Mouse (Mus musculus): ENCODE measurements around the gene Nox1. TPM values are rescaled to one million over a fixed set of nuclear protein-coding genes. Genes with fewer than 3 reads are reported as not detected.

The Nox1 gene
- polyA plus RNA-seq (2015; fragmentation: Nextera tagmentation; extraction: Ambion mirVana) = 0.11 and 0.12 TPM in 2 replicates

DNA sequence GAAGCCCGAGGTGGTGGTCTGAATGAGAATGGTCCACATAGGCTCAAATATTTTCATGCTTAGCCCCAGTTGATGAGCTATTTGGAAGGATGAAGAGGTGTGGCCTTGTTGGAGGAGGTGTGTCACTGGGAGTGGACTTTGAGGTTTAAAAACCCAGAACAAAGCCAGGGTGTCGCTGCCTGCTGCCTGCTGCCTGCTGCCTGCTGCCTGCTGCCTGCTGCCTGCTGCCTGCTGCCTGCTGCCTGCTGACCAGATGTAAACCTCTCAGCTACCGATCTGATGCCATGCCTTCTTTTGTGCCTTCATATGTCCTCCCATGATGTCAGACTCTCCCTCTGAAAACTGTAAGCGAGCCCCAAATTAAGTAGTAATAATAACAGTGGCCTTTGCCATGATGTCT, at the start of gene Nox1:
Gene Nox1 (minus strand): TSS at position 101 of the 400 bp plus-strand sequence.
- Histone ChIP-seq H3K4me3 (ENCODE audit: low read depth, low read length) (no peak within 1 kb of the TSS), H3K9ac (ENCODE audit: low read depth, low read length) (no peak within 1 kb of the TSS), H3K9me3 (replicated peaks; ENCODE audit: control insufficient read depth, low read length, poor library complexity, severe bottlenecking) (no peaks in the 10 kb centered on the region), H3K36me3 (ENCODE audit: control insufficient read depth, insufficient read depth, low read length) (no peaks in the 10 kb centered on the region), H3K27ac (ENCODE audit: low read length) (no peak within 1 kb of the TSS), H3K4me2 (ENCODE audit: low read length) (no peak within 1 kb of the TSS), H3K27me3 (ENCODE audit: control insufficient read depth, insufficient read depth, low read depth, low read length) (no peaks in the 10 kb centered on the region), H3K4me1 (ENCODE audit: control insufficient read depth, insufficient read depth, low read length) (no peaks in the 10 kb centered on the region)
- WGBS = 59% methylated on average over 4 of the region's 4 CpGs
- no peak for ATAC-seq

DNA sequence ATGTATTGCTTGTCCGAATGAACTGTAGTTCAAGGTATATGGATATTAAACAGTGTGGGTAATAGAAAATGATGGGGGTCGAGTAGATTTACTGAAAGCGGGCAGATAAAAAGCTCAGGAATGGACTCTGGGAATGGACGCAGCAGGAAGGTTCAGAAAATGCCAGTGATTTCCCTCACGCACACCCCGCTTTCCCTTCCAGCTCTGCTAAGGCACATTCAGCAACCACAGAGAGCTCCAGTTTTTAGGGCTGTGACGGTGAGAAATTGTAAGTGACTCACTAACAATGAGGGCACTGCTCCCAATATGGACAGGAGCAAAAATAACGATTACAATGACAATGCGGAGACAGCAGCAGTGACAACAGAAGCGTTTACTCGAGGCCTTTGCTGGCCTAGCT, 40.4 kb upstream of the Nox1 start:
- Histone ChIP-seq H3K4me3 (ENCODE audit: low read depth, low read length) (no peak overlapping the region), H3K27me3 (ENCODE audit: control insufficient read depth, insufficient read depth, low read depth, low read length) (no peaks in the 10 kb centered on the region), H3K36me3 (ENCODE audit: control insufficient read depth, insufficient read depth, low read length) (no peaks in the 10 kb centered on the region), H3K4me2 (ENCODE audit: low read length) (no peak overlapping the region), H3K27ac (ENCODE audit: low read length) (peak overlapping the region; percentile 49; the same call in 1 of the 2 replicates), H3K9me3 (replicated peaks; ENCODE audit: control insufficient read depth, low read length, poor library complexity, severe bottlenecking) (no peaks in the 10 kb centered on the region), H3K9ac (ENCODE audit: low read depth, low read length) (no peak overlapping the region), H3K4me1 (ENCODE audit: control insufficient read depth, insufficient read depth, low read length) (no peaks in the 10 kb centered on the region)
- ATAC-seq = peak; percentile 84
- 61% methylated on average over 11 of the region's 11 CpGs for WGBS

DNA sequence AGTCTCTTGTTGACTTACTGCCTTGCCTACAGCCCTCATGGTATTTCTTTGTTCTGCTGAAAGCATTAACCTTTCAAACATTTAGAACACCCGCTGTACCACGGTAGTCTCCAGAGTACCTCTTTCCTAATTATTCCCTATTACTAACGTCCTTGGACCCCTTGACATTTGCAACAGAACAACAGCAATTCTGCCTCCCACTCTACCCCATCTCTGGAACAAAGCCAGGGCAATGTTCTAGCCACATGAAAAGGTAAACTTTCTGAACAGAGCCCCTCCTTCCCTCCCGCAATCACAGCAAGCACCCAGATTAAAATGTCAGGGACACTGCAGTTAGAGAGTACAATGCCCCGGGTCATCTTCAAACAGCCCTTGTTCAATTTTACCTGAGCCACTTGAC, 39.4 kb upstream of the Nox1 start:
- Histone ChIP-seq H3K4me1 (ENCODE audit: control insufficient read depth, insufficient read depth, low read length) (no peaks in the 10 kb centered on the region), H3K27me3 (ENCODE audit: control insufficient read depth, insufficient read depth, low read depth, low read length) (no peaks in the 10 kb centered on the region), H3K27ac (ENCODE audit: low read length) (peak overlapping the region; percentile 28; the same call in 1 of the 2 replicates), H3K9me3 (replicated peaks; ENCODE audit: control insufficient read depth, low read length, poor library complexity, severe bottlenecking) (no peaks in the 10 kb centered on the region), H3K4me2 (ENCODE audit: low read length) (peak overlapping the region; percentile 14; the same call in 1 of the 2 replicates), H3K9ac (ENCODE audit: low read depth, low read length) (no peak overlapping the region), H3K36me3 (ENCODE audit: control insufficient read depth, insufficient read depth, low read length) (no peaks in the 10 kb centered on the region), H3K4me3 (ENCODE audit: low read depth, low read length) (no peak overlapping the region)
- ATAC-seq = no peak
- WGBS = 46% methylated on average over 5 of the region's 5 CpGs

DNA sequence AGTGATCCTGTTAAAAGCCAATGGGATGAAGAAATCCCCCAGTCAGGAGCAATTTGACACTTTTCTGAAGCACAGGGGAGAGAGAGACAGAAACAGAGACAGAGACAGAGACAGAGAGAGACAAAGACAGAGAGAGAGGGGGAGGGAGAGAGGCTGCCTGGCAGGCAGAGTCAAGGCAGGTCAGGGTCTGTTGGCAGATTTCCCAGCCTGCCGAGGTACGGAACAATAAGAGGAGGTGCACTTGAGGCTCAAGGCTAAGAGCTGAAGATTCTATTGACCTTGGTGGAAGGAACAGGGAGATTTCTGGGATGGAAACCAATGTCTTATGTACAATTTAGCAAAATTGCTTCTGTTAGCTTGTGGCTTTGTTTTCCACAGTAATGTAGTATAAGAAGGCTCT, 26.4 kb upstream of the Nox1 start:
- WGBS = 56% methylated on average over 2 of the region's 2 CpGs
- Histone ChIP-seq H3K27me3 (ENCODE audit: control insufficient read depth, insufficient read depth, low read depth, low read length) (no peaks in the 10 kb centered on the region), H3K9me3 (replicated peaks; ENCODE audit: control insufficient read depth, low read length, poor library complexity, severe bottlenecking) (no peaks in the 10 kb centered on the region), H3K9ac (ENCODE audit: low read depth, low read length) (no peak overlapping the region), H3K4me3 (ENCODE audit: low read depth, low read length) (no peak overlapping the region), H3K4me2 (ENCODE audit: low read length) (no peak overlapping the region), H3K27ac (ENCODE audit: low read length) (no peak overlapping the region), H3K4me1 (ENCODE audit: control insufficient read depth, insufficient read depth, low read length) (no peaks in the 10 kb centered on the region), H3K36me3 (ENCODE audit: control insufficient read depth, insufficient read depth, low read length) (no peaks in the 10 kb centered on the region)
- no peak for ATAC-seq

DNA sequence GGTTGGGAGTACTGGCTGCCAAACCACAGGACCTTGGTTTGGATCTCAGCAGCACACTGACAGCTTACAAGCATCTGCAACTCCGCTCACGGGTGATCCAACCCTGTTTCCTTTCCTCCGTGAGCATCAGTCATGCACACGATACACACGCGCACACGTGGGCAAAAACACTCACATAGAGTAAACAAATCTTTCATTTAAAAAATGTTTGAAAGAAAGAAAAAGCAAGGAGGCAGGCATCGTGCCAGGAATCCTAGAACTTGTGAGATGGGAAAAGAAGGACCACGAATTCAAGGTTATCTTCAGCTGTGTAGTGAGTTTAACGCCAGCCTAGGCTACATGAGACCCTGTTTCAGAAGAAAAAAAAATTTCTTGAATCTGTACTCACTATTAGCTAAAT, 24.2 kb upstream of the Nox1 start:
- H3K27ac ChIP-seq (ENCODE audit: low read length) = no peak overlapping the region
- no peak overlapping the region for H3K4me3 ChIP-seq (ENCODE audit: low read depth, low read length)
- no peaks in the 10 kb centered on the region for H3K36me3 ChIP-seq (ENCODE audit: control insufficient read depth, insufficient read depth, low read length)
- WGBS = 94% methylated on average over 10 of the region's 10 CpGs
- no peaks in the 10 kb centered on the region for H3K4me1 ChIP-seq (ENCODE audit: control insufficient read depth, insufficient read depth, low read length)
- ATAC-seq = no peak
- H3K27me3 ChIP-seq (ENCODE audit: control insufficient read depth, insufficient read depth, low read depth, low read length) = no peaks in the 10 kb centered on the region
- H3K4me2 ChIP-seq (ENCODE audit: low read length) = no peak overlapping the region
- H3K9me3 ChIP-seq (replicated peaks; ENCODE audit: control insufficient read depth, low read length, poor library complexity, severe bottlenecking) = no peaks in the 10 kb centered on the region
- no peak overlapping the region for H3K9ac ChIP-seq (ENCODE audit: low read depth, low read length)

DNA sequence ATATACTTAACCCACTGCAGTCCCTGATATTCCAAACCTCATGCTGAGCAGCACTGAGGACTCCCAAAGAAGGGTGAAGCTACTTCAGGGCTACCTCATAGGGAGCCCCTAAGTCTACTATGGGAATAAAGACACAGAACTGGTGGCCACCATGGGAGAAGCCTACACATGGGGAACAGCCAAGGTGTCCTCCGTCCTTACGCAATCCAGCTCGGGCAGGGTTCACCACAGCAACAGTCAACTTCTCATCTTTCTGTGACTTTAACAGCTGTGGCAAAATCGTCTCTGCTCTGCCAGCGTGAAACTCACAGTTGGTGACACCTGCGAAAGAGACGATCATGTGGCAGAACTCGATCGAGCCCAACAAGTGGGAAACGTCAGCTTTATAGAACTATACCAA, 16.5 kb upstream of the Nox1 start:
- H3K4me3 ChIP-seq (ENCODE audit: low read depth, low read length) = no peak overlapping the region
- H3K9ac ChIP-seq (ENCODE audit: low read depth, low read length) = no peak overlapping the region
- 93% methylated on average over 10 of the region's 10 CpGs for WGBS
- no peaks in the 10 kb centered on the region for H3K4me1 ChIP-seq (ENCODE audit: control insufficient read depth, insufficient read depth, low read length)
- H3K27ac ChIP-seq (ENCODE audit: low read length) = no peak overlapping the region
- no peak for ATAC-seq
- no peak overlapping the region for H3K4me2 ChIP-seq (ENCODE audit: low read length)
- H3K36me3 ChIP-seq (ENCODE audit: control insufficient read depth, insufficient read depth, low read length) = no peaks in the 10 kb centered on the region
- H3K27me3 ChIP-seq (ENCODE audit: control insufficient read depth, insufficient read depth, low read depth, low read length) = no peaks in the 10 kb centered on the region; the same call in 1 of the 2 replicates
- no peaks in the 10 kb centered on the region for H3K9me3 ChIP-seq (replicated peaks; ENCODE audit: control insufficient read depth, low read length, poor library complexity, severe bottlenecking)

DNA sequence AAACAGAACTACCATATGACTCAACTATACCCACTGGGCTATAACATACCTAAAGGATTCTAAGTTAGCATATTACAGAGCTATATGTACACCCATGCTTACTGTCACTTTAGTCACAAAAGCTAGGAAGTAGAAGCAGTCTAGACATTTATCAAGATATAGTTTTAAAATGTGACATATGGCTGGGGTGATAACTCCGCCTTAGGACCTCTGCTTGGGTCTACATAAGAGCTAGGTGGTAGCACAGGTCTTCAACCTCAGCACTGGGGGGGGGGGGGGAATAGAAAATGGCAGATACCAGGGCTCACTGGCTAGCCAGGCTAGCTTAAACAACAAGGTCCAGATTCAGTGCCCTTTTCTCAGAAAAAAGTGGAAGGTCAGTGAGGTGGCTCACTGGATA, 11.3 kb upstream of the Nox1 start:
- no peak overlapping the region for H3K4me3 ChIP-seq (ENCODE audit: low read depth, low read length)
- H3K4me1 ChIP-seq (ENCODE audit: control insufficient read depth, insufficient read depth, low read length) = no peaks in the 10 kb centered on the region
- no peaks in the 10 kb centered on the region for H3K9me3 ChIP-seq (replicated peaks; ENCODE audit: control insufficient read depth, low read length, poor library complexity, severe bottlenecking)
- H3K4me2 ChIP-seq (ENCODE audit: low read length) = no peak overlapping the region
- no peak overlapping the region for H3K27ac ChIP-seq (ENCODE audit: low read length)
- 86% methylated on average over 1 of the region's 1 CpGs for WGBS
- no peak overlapping the region for H3K9ac ChIP-seq (ENCODE audit: low read depth, low read length)
- no peaks in the 10 kb centered on the region; the same call in 1 of the 2 replicates for H3K27me3 ChIP-seq (ENCODE audit: control insufficient read depth, insufficient read depth, low read depth, low read length)
- no peak for ATAC-seq
- no peaks in the 10 kb centered on the region for H3K36me3 ChIP-seq (ENCODE audit: control insufficient read depth, insufficient read depth, low read length)

DNA sequence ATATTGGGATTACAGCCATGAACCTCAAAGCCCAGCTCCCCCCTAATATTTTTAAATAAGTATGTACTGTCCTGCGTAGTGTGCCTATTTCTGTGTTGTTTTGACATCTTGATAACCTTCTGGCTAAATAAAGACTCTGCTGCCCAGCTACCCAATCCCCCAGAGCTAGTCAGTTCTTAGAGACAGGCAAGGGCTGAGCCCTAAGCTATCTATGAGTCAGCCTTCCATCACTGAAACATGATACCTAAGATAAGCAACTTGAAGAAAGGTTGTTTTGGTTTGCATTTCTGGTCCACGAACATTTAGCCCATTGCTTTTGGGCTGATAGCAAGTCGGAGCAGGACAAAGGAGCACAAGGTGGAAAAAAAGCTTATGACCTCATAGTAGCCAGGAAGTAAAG, 1.1 kb downstream of the Nox1 start:
- no peak for ATAC-seq
- H3K27me3 ChIP-seq (ENCODE audit: control insufficient read depth, insufficient read depth, low read depth, low read length) = no peaks in the 10 kb centered on the region
- no peaks in the 10 kb centered on the region for H3K9me3 ChIP-seq (replicated peaks; ENCODE audit: control insufficient read depth, low read length, poor library complexity, severe bottlenecking)
- no peak overlapping the region for H3K4me2 ChIP-seq (ENCODE audit: low read length)
- no peaks in the 10 kb centered on the region for H3K36me3 ChIP-seq (ENCODE audit: control insufficient read depth, insufficient read depth, low read length)
- H3K4me3 ChIP-seq (ENCODE audit: low read depth, low read length) = no peak overlapping the region
- H3K9ac ChIP-seq (ENCODE audit: low read depth, low read length) = no peak overlapping the region
- 77% methylated on average over 3 of the region's 3 CpGs for WGBS
- H3K27ac ChIP-seq (ENCODE audit: low read length) = no peak overlapping the region
- H3K4me1 ChIP-seq (ENCODE audit: control insufficient read depth, insufficient read depth, low read length) = no peaks in the 10 kb centered on the region

DNA sequence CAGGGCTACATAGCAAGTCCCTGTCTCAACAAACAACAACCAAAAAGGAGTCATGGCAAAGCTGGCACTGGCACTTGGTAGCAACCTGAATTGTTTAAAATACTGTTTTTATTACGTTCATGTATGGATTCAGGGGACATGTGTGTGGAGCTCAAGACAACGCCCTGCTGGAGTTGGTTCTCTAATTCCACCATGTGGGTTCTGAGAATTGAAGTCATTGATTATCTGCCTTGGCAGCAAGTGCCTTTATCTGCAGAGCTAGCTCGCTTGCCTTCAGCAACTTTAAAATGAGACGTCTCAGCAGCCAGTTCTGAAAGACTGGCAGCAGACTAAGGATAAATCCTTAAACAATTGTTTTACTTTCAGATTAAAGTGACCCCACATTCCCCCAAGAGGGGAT, 3.6 kb downstream of the Nox1 start:
- ATAC-seq = no peak
- Histone ChIP-seq H3K4me1 (ENCODE audit: control insufficient read depth, insufficient read depth, low read length) (no peaks in the 10 kb centered on the region), H3K9me3 (replicated peaks; ENCODE audit: control insufficient read depth, low read length, poor library complexity, severe bottlenecking) (no peaks in the 10 kb centered on the region), H3K9ac (ENCODE audit: low read depth, low read length) (no peak overlapping the region), H3K36me3 (ENCODE audit: control insufficient read depth, insufficient read depth, low read length) (no peaks in the 10 kb centered on the region), H3K27ac (ENCODE audit: low read length) (no peak overlapping the region), H3K27me3 (ENCODE audit: control insufficient read depth, insufficient read depth, low read depth, low read length) (no peaks in the 10 kb centered on the region), H3K4me3 (ENCODE audit: low read depth, low read length) (no peak overlapping the region), H3K4me2 (ENCODE audit: low read length) (no peak overlapping the region)
- 55% methylated on average over 4 of the region's 4 CpGs for WGBS

Measured in midbrain, embryonic 16.5 days (tissue).